In the genomic region with DNA sequence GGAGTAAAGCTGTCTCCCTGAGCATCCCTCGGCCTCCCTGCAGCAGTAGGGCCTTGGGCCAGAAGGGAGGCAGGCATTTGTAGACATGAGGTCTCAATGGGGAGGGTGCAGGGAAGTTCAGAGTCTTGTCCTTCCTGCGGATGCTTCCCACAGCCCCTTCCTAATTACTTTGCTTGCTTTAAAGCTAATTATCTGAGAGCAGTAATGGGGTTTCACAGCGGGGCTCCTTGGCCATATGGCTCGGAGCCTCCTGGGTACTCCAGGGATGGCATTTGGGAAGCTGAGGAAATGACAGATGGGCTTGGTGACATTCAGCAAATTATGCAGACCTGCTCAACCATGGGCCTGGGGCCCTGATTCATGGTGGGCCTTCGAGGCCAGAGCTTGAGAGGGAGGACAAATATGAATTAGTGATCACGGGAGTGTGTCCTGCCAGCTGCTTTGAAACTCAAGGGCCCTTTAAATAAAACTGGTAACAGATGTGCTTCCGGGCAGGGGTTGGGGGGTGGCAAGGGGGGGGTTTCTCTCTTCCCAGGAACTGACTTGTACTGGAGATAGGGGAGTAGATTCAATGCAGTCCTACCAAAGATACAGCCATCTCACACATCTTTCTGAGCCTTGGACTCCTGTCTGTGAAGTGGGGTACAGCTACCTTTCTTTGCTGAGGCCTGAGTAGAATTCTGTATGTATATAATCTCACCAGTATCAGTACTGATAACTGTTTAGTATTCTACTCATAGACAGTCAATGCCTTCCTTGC, we compare ENCODE assay signal across 13 mouse cellular contexts. TPM values are rescaled to one million over a fixed set of nuclear protein-coding genes. Genes with fewer than 3 reads are reported as not detected.
DNase-seq lines count a peak whose midpoint lies in the region; ATAC-seq and TF ChIP-seq lines count a peak whose summit lies in the region.
"Had no signal": no experiment of that assay in that cellular context is flagged by ENCODE, and none has a peak within 500 bp of the region (broad histone marks: within the 10 kb centered on the region; RNA-seq: fewer than 3 reads in every experiment).

No protein-coding gene starts in this region.

- H3K27ac ChIP-seq in forebrain, embryonic 16.5 days (ENCODE audit: low read length), result no peak overlapping the region
- H3K27ac ChIP-seq in midbrain, embryonic 12.5 days (replicated peaks), result peak overlapping the region; percentile 16
- no peak overlapping the region for H3K27ac ChIP-seq in heart, adult 2 months
- H3K27ac ChIP-seq: liver, embryonic 13.5 days had no signal

- no peak overlapping the region for H3K4me3 ChIP-seq in forebrain, embryonic 16.5 days (replicated peaks; ENCODE audit: low read length)
- H3K4me3 ChIP-seq in midbrain, embryonic 12.5 days, result no peak overlapping the region
- H3K4me3 ChIP-seq in heart, adult 2 months, result no peak overlapping the region
- H3K4me3 ChIP-seq: liver, embryonic 13.5 days had no signal

- TF ChIP-seq POLR2A in heart, adult 2 months (IDR thresholded peaks at IDR 0.05; ENCODE audit: insufficient read depth, low read depth, low read length), result no peak

- H3K9ac ChIP-seq in forebrain, embryonic 16.5 days (replicated peaks; ENCODE audit: low read depth, low read length), result no peak overlapping the region
- H3K9ac ChIP-seq in midbrain, embryonic 12.5 days (replicated peaks), result no peak overlapping the region
- no peak overlapping the region for H3K9ac ChIP-seq in heart, adult 2 months (ENCODE audit: low read depth, low read length)
- H3K9ac ChIP-seq: liver, embryonic 13.5 days had no signal

- H3K27me3 ChIP-seq in forebrain, embryonic 16.5 days (replicated peaks; ENCODE audit: control insufficient read depth, insufficient read depth, low read length), result no peaks in the 10 kb centered on the region
- H3K27me3 ChIP-seq in midbrain, embryonic 12.5 days, result no peaks in the 10 kb centered on the region
- H3K27me3 ChIP-seq in heart, adult 2 months (ENCODE audit: control insufficient read depth, insufficient read depth, low read length), result no peaks in the 10 kb centered on the region
- H3K27me3 ChIP-seq: liver, embryonic 13.5 days had no signal

- WGBS in forebrain, embryonic 16.5 days, result 9% methylated on average over 7 of the region's 7 CpGs
- 28% methylated on average over 7 of the region's 7 CpGs for WGBS in midbrain, embryonic 12.5 days
- WGBS in heart, adult 2 months, result 39% methylated on average over 7 of the region's 7 CpGs

- no peaks in the 10 kb centered on the region for H3K36me3 ChIP-seq in forebrain, embryonic 16.5 days (ENCODE audit: control insufficient read depth, insufficient read depth)
- H3K36me3 ChIP-seq in midbrain, embryonic 12.5 days, result no peaks in the 10 kb centered on the region
- H3K36me3 ChIP-seq in heart, adult 2 months (ENCODE audit: control insufficient read depth, insufficient read depth, low read length), result no peaks in the 10 kb centered on the region
- H3K36me3 ChIP-seq: liver, embryonic 13.5 days had no signal

- H3K4me2 ChIP-seq in forebrain, embryonic 16.5 days (ENCODE audit: low read length), result no peak overlapping the region
- H3K4me2 ChIP-seq in midbrain, embryonic 12.5 days (replicated peaks), result no peak overlapping the region
- H3K4me2 ChIP-seq: liver, embryonic 13.5 days had no signal

- no peaks in the 10 kb centered on the region for H3K9me3 ChIP-seq in forebrain, embryonic 16.5 days (ENCODE audit: control insufficient read depth, low read length)
- H3K9me3 ChIP-seq in midbrain, embryonic 12.5 days, result no peaks in the 10 kb centered on the region
- H3K9me3 ChIP-seq: liver, embryonic 13.5 days had no signal

- intact Hi-C loops in heart, adult 2 months (cut with DNase I), result no loop called here

- TF ChIP-seq CTCF in heart, adult 2 months (IDR thresholded peaks at IDR 0.05), result no peak

- no peak for TF ChIP-seq EP300 in heart, adult 2 months (IDR thresholded peaks at IDR 0.05; ENCODE audit: insufficient read depth, low read depth, low read length)

- no peaks in the 10 kb centered on the region for H3K79me2 ChIP-seq in heart, adult 2 months (replicated peaks; ENCODE audit: control insufficient read depth, insufficient read depth, low read length)

- peak; percentile 93 for DNase-seq in brain, adult 2 months (ENCODE audit: low read depth, low spot score)
- DNase-seq in cerebellum, postnatal 36 days, result peak; percentile 86
- no peak for DNase-seq in right cerebral cortex, postnatal 25 days
- no peak for DNase-seq in B cell, adult 2 months
- no peak for DNase-seq in spleen, postnatal 36 days (ENCODE audit: low spot score in 2 of 2)
- DNase-seq in heart, adult 2 months, result no peak
- DNase-seq: gastrocnemius, postnatal 14 days; heart, postnatal 4 days; kidney, postnatal 4 days; liver, embryonic 13.5 days had no signal

- peaks cover 9% of the 10 kb centered on the region; the same call in 1 of the 2 replicates for H3K4me1 ChIP-seq in forebrain, embryonic 16.5 days (replicated peaks; ENCODE audit: control insufficient read depth, insufficient read depth, low read length)
- peaks cover 13% of the 10 kb centered on the region; the same call in 1 of the 2 replicates for H3K4me1 ChIP-seq in midbrain, embryonic 12.5 days
- no peaks in the 10 kb centered on the region for H3K4me1 ChIP-seq in heart, adult 2 months (ENCODE audit: control insufficient read depth, insufficient read depth, low read length)
- H3K4me1 ChIP-seq: liver, embryonic 13.5 days had no signal

- ATAC-seq in forebrain, embryonic 16.5 days, result peak; percentile 92
- peak; percentile 90 for ATAC-seq in midbrain, embryonic 12.5 days (ENCODE audit: low FRiP score, low read depth)

RNA-seq across cellular contexts. Expression of gene Chrnb4, which starts 34.8 kb away (rescaled TPM):
- 0.35 and 0.41 TPM in 2 replicates for polyA plus RNA-seq in forebrain, embryonic 16.5 days (2015; fragmentation: Nextera tagmentation; extraction: Ambion mirVana)
- polyA plus RNA-seq in midbrain, embryonic 12.5 days (2016; fragmentation: Nextera tagmentation; extraction: Ambion mirVana), result 1.1 and 1.3 TPM in 2 replicates
- under 1 TPM; 0.05 to 0.08 TPM for total RNA-seq in heart, adult 2 months (2021)
- 0.32 and 0.33 TPM in 2 replicates for polyA plus RNA-seq in heart, adult 2 months (2012; rRNA removed)
- total RNA-seq: gastrocnemius, postnatal 14 days had no signal
- polyA plus RNA-seq: liver, embryonic 13.5 days had no signal

RNA-seq across cellular contexts. Expression of gene Chrna3, which starts 57.0 kb away (rescaled TPM):
- 3.1 and 5.1 TPM in 2 replicates for polyA plus RNA-seq in forebrain, embryonic 16.5 days (2015; fragmentation: Nextera tagmentation; extraction: Ambion mirVana)
- 9.0 and 9.8 TPM in 2 replicates for polyA plus RNA-seq in midbrain, embryonic 12.5 days (2016; fragmentation: Nextera tagmentation; extraction: Ambion mirVana)
- total RNA-seq in heart, adult 2 months (2021), result under 1 TPM in 1 of 2 experiments, not detected in 1; 0.11 TPM
- polyA plus RNA-seq in heart, adult 2 months (2012; rRNA removed), result 0.37 and 1.2 TPM in 2 replicates
- total RNA-seq: gastrocnemius, postnatal 14 days; megakaryocyte, adult 5-6 weeks had no signal

Comparison
In these comparisons a context has a peak if more than half of its experiments do, and no peak if none do; other contexts are left out.
1. DNase-seq: peak in brain, adult 2 months (single experiment) and cerebellum, postnatal 36 days (2 of 2); none in right cerebral cortex, postnatal 25 days (single experiment), B cell, adult 2 months (0 of 2), spleen, postnatal 36 days (0 of 2) and heart, adult 2 months (0 of 2).